Mouse (Mus musculus): Measurements from ENCODE around the gene Syn2. TPM values are rescaled to one million over a fixed set of nuclear protein-coding genes. Genes with fewer than 3 reads are reported as not detected.

Gene Syn2
- polyA plus RNA-seq, 1 experiment from 2014 or later, result 81.4 TPM

GRCm38 (mm10) chr6:115165863-115166470, 31.3 kb downstream of the Syn2 start:
- Histone ChIP-seq H3K4me1 (ENCODE audit: control insufficient read depth, insufficient read depth, low read length) (no peaks in the 10 kb centered on the region), H3K4me3 (ENCODE audit: low read depth, low read length) (no peak overlapping the region), H3K27ac (ENCODE audit: low read depth, low read length) (no peak overlapping the region), H3K27me3 (ENCODE audit: control insufficient read depth, insufficient read depth, low read length) (no peaks in the 10 kb centered on the region), H3K36me3 (ENCODE audit: control insufficient read depth, insufficient read depth, low read length) (no peaks in the 10 kb centered on the region), H3K4me2 (ENCODE audit: low read depth, low read length) (no peak overlapping the region), H3K9ac (replicated peaks; ENCODE audit: low read depth, low read length) (no peak overlapping the region), H3K9me3 (ENCODE audit: control insufficient read depth, low read length) (no peaks in the 10 kb centered on the region)
- no peak for ATAC-seq (ENCODE audit: low read depth)
- WGBS, result 84% methylated on average over 3 of the region's 3 CpGs

GRCm38 (mm10) chr6:115168921-115169320, 34.2 kb downstream of the Syn2 start:
- no peaks in the 10 kb centered on the region for H3K36me3 ChIP-seq (ENCODE audit: control insufficient read depth, insufficient read depth, low read length)
- no peaks in the 10 kb centered on the region for H3K9me3 ChIP-seq (ENCODE audit: control insufficient read depth, low read length)
- H3K4me3 ChIP-seq (ENCODE audit: low read depth, low read length), result no peak overlapping the region
- H3K4me1 ChIP-seq (ENCODE audit: control insufficient read depth, insufficient read depth, low read length), result no peaks in the 10 kb centered on the region
- no peak overlapping the region for H3K9ac ChIP-seq (replicated peaks; ENCODE audit: low read depth, low read length)
- whole genome bisulfite sequencing, result 64% methylated on average over 3 of the region's 3 CpGs
- ATAC-seq (ENCODE audit: low read depth), result no peak
- H3K4me2 ChIP-seq (ENCODE audit: low read depth, low read length), result no peak overlapping the region
- no peak overlapping the region for H3K27ac ChIP-seq (ENCODE audit: low read depth, low read length)
- H3K27me3 ChIP-seq (ENCODE audit: control insufficient read depth, insufficient read depth, low read length), result no peaks in the 10 kb centered on the region

GRCm38 (mm10) chr6:115169518-115169917, 34.8 kb downstream of the Syn2 start:
- no peak for ATAC-seq (ENCODE audit: low read depth)
- Histone ChIP-seq H3K36me3 (ENCODE audit: control insufficient read depth, insufficient read depth, low read length) (no peaks in the 10 kb centered on the region), H3K9me3 (ENCODE audit: control insufficient read depth, low read length) (no peaks in the 10 kb centered on the region), H3K4me1 (ENCODE audit: control insufficient read depth, insufficient read depth, low read length) (no peaks in the 10 kb centered on the region), H3K27me3 (ENCODE audit: control insufficient read depth, insufficient read depth, low read length) (no peaks in the 10 kb centered on the region), H3K9ac (replicated peaks; ENCODE audit: low read depth, low read length) (no peak overlapping the region), H3K27ac (ENCODE audit: low read depth, low read length) (no peak overlapping the region), H3K4me3 (ENCODE audit: low read depth, low read length) (no peak overlapping the region), H3K4me2 (ENCODE audit: low read depth, low read length) (no peak overlapping the region)
- 82% methylated on average over 2 of the region's 2 CpGs for WGBS

GRCm38 (mm10) chr6:115174845-115175244, 40.1 kb downstream of the Syn2 start:
- no peak overlapping the region for H3K27ac ChIP-seq (ENCODE audit: low read depth, low read length)
- H3K4me2 ChIP-seq (ENCODE audit: low read depth, low read length), result no peak overlapping the region
- H3K27me3 ChIP-seq (ENCODE audit: control insufficient read depth, insufficient read depth, low read length), result no peaks in the 10 kb centered on the region
- H3K9ac ChIP-seq (replicated peaks; ENCODE audit: low read depth, low read length), result no peak overlapping the region
- WGBS, result 29% methylated on average over 3 of the region's 3 CpGs
- H3K36me3 ChIP-seq (ENCODE audit: control insufficient read depth, insufficient read depth, low read length), result no peaks in the 10 kb centered on the region
- no peak overlapping the region for H3K4me3 ChIP-seq (ENCODE audit: low read depth, low read length)
- no peaks in the 10 kb centered on the region for H3K9me3 ChIP-seq (ENCODE audit: control insufficient read depth, low read length)
- ATAC-seq (ENCODE audit: low read depth), result no peak
- H3K4me1 ChIP-seq (ENCODE audit: control insufficient read depth, insufficient read depth, low read length), result no peaks in the 10 kb centered on the region

GRCm38 (mm10) chr6:115178826-115179225, 44.1 kb downstream of the Syn2 start:
- H3K36me3 ChIP-seq (ENCODE audit: control insufficient read depth, insufficient read depth, low read length), result no peaks in the 10 kb centered on the region
- no peaks in the 10 kb centered on the region for H3K4me1 ChIP-seq (ENCODE audit: control insufficient read depth, insufficient read depth, low read length)
- H3K9me3 ChIP-seq (ENCODE audit: control insufficient read depth, low read length), result no peaks in the 10 kb centered on the region
- H3K4me3 ChIP-seq (ENCODE audit: low read depth, low read length), result no peak overlapping the region
- H3K27ac ChIP-seq (ENCODE audit: low read depth, low read length), result no peak overlapping the region
- WGBS, result 39% methylated on average over 3 of the region's 3 CpGs
- ATAC-seq (ENCODE audit: low read depth), result no peak
- H3K4me2 ChIP-seq (ENCODE audit: low read depth, low read length), result no peak overlapping the region
- H3K9ac ChIP-seq (replicated peaks; ENCODE audit: low read depth, low read length), result no peak overlapping the region
- no peaks in the 10 kb centered on the region for H3K27me3 ChIP-seq (ENCODE audit: control insufficient read depth, insufficient read depth, low read length)

- ATAC-seq (ENCODE audit: low read depth), result no peak
- Histone ChIP-seq H3K4me2 (ENCODE audit: low read depth, low read length) (no peak overlapping the region), H3K9me3 (ENCODE audit: control insufficient read depth, low read length) (no peaks in the 10 kb centered on the region), H3K9ac (replicated peaks; ENCODE audit: low read depth, low read length) (no peak overlapping the region), H3K27ac (ENCODE audit: low read depth, low read length) (no peak overlapping the region), H3K36me3 (ENCODE audit: control insufficient read depth, insufficient read depth, low read length) (no peaks in the 10 kb centered on the region), H3K27me3 (ENCODE audit: control insufficient read depth, insufficient read depth, low read length) (no peaks in the 10 kb centered on the region), H3K4me3 (ENCODE audit: low read depth, low read length) (no peak overlapping the region), H3K4me1 (ENCODE audit: control insufficient read depth, insufficient read depth, low read length) (no peaks in the 10 kb centered on the region)
- WGBS, result 73% methylated on average over 2 of the region's 2 CpGs
Measured at GRCm38 (mm10) chr6:115181094-115181493, 46.4 kb downstream of the Syn2 start.

- Histone ChIP-seq H3K36me3 (ENCODE audit: control insufficient read depth, insufficient read depth, low read length) (no peaks in the 10 kb centered on the region), H3K9me3 (ENCODE audit: control insufficient read depth, low read length) (no peaks in the 10 kb centered on the region), H3K4me1 (ENCODE audit: control insufficient read depth, insufficient read depth, low read length) (no peaks in the 10 kb centered on the region), H3K4me3 (ENCODE audit: low read depth, low read length) (no peak overlapping the region), H3K4me2 (ENCODE audit: low read depth, low read length) (no peak overlapping the region), H3K27ac (ENCODE audit: low read depth, low read length) (no peak overlapping the region), H3K27me3 (ENCODE audit: control insufficient read depth, insufficient read depth, low read length) (no peaks in the 10 kb centered on the region), H3K9ac (replicated peaks; ENCODE audit: low read depth, low read length) (no peak overlapping the region)
- WGBS, result 82% methylated on average over 7 of the region's 7 CpGs
- ATAC-seq (ENCODE audit: low read depth), result no peak
Measured at GRCm38 (mm10) chr6:115191111-115191510, 56.4 kb downstream of the Syn2 start.

GRCm38 (mm10) chr6:115200753-115201152, 66.1 kb downstream of the Syn2 start:
- H3K27me3 ChIP-seq (ENCODE audit: control insufficient read depth, insufficient read depth, low read length), result no peaks in the 10 kb centered on the region
- WGBS, result 89% methylated on average over 3 of the region's 3 CpGs
- no peaks in the 10 kb centered on the region for H3K4me1 ChIP-seq (ENCODE audit: control insufficient read depth, insufficient read depth, low read length)
- no peak overlapping the region for H3K9ac ChIP-seq (replicated peaks; ENCODE audit: low read depth, low read length)
- H3K27ac ChIP-seq (ENCODE audit: low read depth, low read length), result no peak overlapping the region
- no peak for ATAC-seq (ENCODE audit: low read depth)
- H3K9me3 ChIP-seq (ENCODE audit: control insufficient read depth, low read length), result no peaks in the 10 kb centered on the region
- H3K4me2 ChIP-seq (ENCODE audit: low read depth, low read length), result no peak overlapping the region
- no peaks in the 10 kb centered on the region for H3K36me3 ChIP-seq (ENCODE audit: control insufficient read depth, insufficient read depth, low read length)
- no peak overlapping the region for H3K4me3 ChIP-seq (ENCODE audit: low read depth, low read length)

- 81% methylated on average over 3 of the region's 3 CpGs for WGBS
- H3K4me2 ChIP-seq (ENCODE audit: low read depth, low read length), result no peak overlapping the region
- no peak overlapping the region for H3K4me3 ChIP-seq (ENCODE audit: low read depth, low read length)
- H3K36me3 ChIP-seq (ENCODE audit: control insufficient read depth, insufficient read depth, low read length), result no peaks in the 10 kb centered on the region
- H3K27ac ChIP-seq (ENCODE audit: low read depth, low read length), result no peak overlapping the region
- no peaks in the 10 kb centered on the region for H3K9me3 ChIP-seq (ENCODE audit: control insufficient read depth, low read length)
- no peaks in the 10 kb centered on the region for H3K4me1 ChIP-seq (ENCODE audit: control insufficient read depth, insufficient read depth, low read length)
- ATAC-seq (ENCODE audit: low read depth), result no peak
- no peak overlapping the region for H3K9ac ChIP-seq (replicated peaks; ENCODE audit: low read depth, low read length)
- H3K27me3 ChIP-seq (ENCODE audit: control insufficient read depth, insufficient read depth, low read length), result no peaks in the 10 kb centered on the region
Measured at GRCm38 (mm10) chr6:115203029-115203428, 68.3 kb downstream of the Syn2 start.
